Mouse (Mus musculus) frontal cortex, postnatal 36 days (tissue): ENCODE measurements around the gene Gm20594.

Source experiments
- DNase-seq, 2 experiments: peaks; one replicate each; pipeline ENCODE4 v3.0.0; 2022; ENCODE audit warnings: low spot score in 2 of 2

The Gm20594 gene

DNA sequence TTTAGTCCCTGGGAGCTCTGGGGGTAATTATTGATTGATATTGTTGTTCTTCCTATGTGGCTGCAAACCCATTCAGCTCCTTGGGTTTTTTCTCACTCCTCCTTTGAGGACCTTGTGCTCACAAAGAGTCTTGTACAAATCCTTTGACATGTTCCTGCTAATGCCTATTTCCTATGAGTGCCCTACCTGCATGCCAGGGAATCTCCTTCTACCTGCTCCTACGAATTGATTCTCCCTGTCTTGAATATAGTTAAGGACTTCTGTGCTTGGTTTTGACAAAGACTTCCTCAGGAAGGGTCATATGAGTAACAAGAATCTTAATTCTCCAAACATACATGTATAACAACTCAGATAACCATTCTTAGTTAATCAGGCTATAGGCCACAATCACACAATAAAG, at the start of gene Gm20594:
TSS of gene Gm20594 (plus strand) at position 301 of the 400 bp plus-strand sequence.
- no peak for DNase-seq

DNA sequence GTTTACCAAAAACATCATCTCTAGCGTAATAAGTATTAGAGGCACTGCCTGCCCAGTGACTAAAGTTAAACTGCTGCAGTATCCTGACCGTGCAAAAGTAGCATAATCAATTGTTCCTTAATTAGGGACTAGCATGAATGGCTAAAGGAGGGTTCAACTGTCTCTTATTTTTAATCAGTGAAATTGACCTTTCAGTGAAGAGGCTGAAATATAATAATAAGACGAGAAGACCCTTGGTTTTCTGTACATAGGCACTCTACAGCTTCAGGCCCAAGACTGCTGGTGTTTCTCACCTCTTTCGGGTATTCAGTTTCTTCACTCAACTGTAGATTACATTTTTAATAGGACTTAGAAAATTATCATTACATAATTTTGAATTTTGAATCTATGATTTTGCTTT, 398 bp downstream of the Gm20594 start:
- DNase-seq, result no peak

DNA sequence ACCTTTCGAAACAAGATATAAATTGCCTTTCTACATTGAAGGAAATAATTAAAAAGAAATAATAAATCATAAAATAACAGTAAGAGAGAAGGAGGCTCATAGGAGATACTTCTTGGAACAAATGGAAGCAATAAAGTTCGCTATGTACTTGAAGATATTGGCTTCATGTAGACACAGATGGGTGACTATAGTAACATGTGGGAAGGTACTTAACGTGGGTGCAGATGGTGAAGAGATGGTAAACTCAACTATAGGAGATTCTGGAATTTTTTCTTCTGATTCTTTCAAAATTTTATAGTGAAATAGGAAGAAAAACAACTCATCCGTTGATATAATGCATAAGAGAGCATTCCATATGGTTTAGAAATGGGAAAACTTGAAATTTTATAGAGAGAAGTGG, 16.1 kb downstream of the Gm20594 start:
- peak in 1 of 2 experiments; percentile 20 for DNase-seq

DNA sequence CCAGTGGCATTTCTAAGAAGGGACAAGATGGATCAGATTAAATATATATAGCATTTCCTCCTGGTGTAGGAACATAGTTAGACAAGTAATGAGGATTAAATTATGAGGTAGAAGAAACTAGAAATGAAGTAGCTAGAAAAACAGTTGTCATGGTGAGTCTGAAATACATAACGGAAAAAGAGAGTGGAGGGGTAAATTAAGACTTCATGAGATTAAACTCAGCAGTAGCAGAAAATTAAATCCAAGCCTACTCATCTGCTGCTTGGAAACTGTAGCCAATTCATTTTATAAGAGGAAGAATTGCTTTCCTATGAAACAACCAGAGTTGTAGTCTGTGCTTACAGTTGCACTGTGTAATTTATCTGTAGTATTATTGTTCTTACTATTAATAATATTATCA, 29.1 kb downstream of the Gm20594 start:
- DNase-seq, result peak in 1 of 2 experiments; percentile 8
